Mouse (Mus musculus) left cerebral cortex, postnatal 25 days (tissue): ENCODE results near the gene Uhrf1bp1. TPM values are rescaled to one million over a fixed set of nuclear protein-coding genes. Genes with fewer than 3 reads are reported as not detected.

Experiments
- DNase-seq, 2 experiments: peaks; one replicate each; pipeline ENCODE4 v3.0.0; 2022; ENCODE audit warnings: low spot score in 2 of 2, mixed read lengths in 1 of 2
- intact Hi-C: fragments of 180-260 bp; cut with DNase I; formaldehyde crosslinking; loops from one replicate; pipeline ENCODE4 v1.15.1; 2025
- total RNA-seq, 2 experiments: library from RNA; stranded (reverse); gene quantifications; 2 replicates each; pipeline ENCODE4 v1.2.3; 2021

Uhrf1bp1 gene
- total RNA-seq, 2 experiments from 2014 or later = 17.8 to 22.9 TPM

- intact Hi-C loops = no loop called here
Measured at GRCm38 (mm10) chr17:27942131-27942530, 85.9 kb downstream of the Uhrf1bp1 start.

GRCm38 (mm10) chr17:27945546-27946216 lies 89.4 kb downstream of the Uhrf1bp1 start:
- DNase-seq = no peak
- intact Hi-C loops = no loop called here

More at GRCm38 (mm10) chr17:27942131-27942530, 85.9 kb downstream of the Uhrf1bp1 start:
- no peak for DNase-seq

GRCm38 (mm10) chr17:27946371-27946770 lies 90.1 kb downstream of the Uhrf1bp1 start:
- no peak for DNase-seq
- intact Hi-C loops = no loop called here

GRCm38 (mm10) chr17:27947155-27947554 lies 90.9 kb downstream of the Uhrf1bp1 start:
- intact Hi-C loops = no loop called here

More at GRCm38 (mm10) chr17:27947155-27947554, 90.9 kb downstream of the Uhrf1bp1 start:
- no peak for DNase-seq

Other genes starting within 250 kb of the Uhrf1bp1 start
- 100 to 1,000 TPM; 573 to 611 TPM for gene Nudt3, start 232.9 kb upstream of the Uhrf1bp1 start, total RNA-seq
- 1 to 10 TPM in 1 of 2 experiments, not detected in 1; 2.1 TPM for gene RPS10-NUDT3, start 221.2 kb upstream of the Uhrf1bp1 start, total RNA-seq
- 100 to 1,000 TPM; 430 to 432 TPM for gene Rps10, start 219.8 kb upstream of the Uhrf1bp1 start, total RNA-seq
- gene Pacsin1, start 200.9 kb upstream of the Uhrf1bp1 start, total RNA-seq = 100 to 1,000 TPM; 428 to 433 TPM
- gene Spdef, start 127.5 kb upstream of the Uhrf1bp1 start, total RNA-seq = under 1 TPM in 1 of 2 experiments, not detected in 1; 0.21 TPM
- 100 to 1,000 TPM; 196 to 198 TPM for gene D17Wsu92e, start 35.8 kb upstream of the Uhrf1bp1 start, total RNA-seq
- 10 to 100 TPM; 50.7 to 54.5 TPM for gene Snrpc, start 18.3 kb upstream of the Uhrf1bp1 start, total RNA-seq
- 10 to 100 TPM; 32.3 to 35.8 TPM for gene Anks1, start 52.9 kb downstream of the Uhrf1bp1 start, total RNA-seq
- 10 to 100 TPM; 46.9 to 48.3 TPM for gene Taf11, start 53.4 kb downstream of the Uhrf1bp1 start, total RNA-seq
- gene Tcp11, start 224.2 kb downstream of the Uhrf1bp1 start, total RNA-seq = under 1 TPM; 0.80 to 0.99 TPM